Comparison of ENCODE assay signal across 20 mouse cellular contexts in genomic region chr19:10702125-10702524, GRCm38 (mm10). TPM values are rescaled to one million over a fixed set of nuclear protein-coding genes. Genes with fewer than 3 reads are reported as not detected.
A peak's percentile ranks its signal among the peaks of the same experiment; 100 is the strongest.
DNase-seq lines count a peak whose midpoint lies in the region; ATAC-seq lines count a peak whose summit lies in the region.
"Had no signal": no experiment of that assay in that cellular context is flagged by ENCODE, and none has a peak within 500 bp of the region (broad histone marks: within the 10 kb centered on the region; RNA-seq: fewer than 3 reads in every experiment).

No protein-coding gene starts in this region.

- DNase-seq in midbrain, embryonic 10.5 days (ENCODE audit: low spot score) = no peak
- DNase-seq in midbrain, embryonic 11.5 days (ENCODE audit: low spot score, missing footprints) = no peak
- DNase-seq in liver = no peak
- DNase-seq: adrenal gland, postnatal 10 days; B cell, adult 2 months; cerebellum, adult 11 months; gastrocnemius, postnatal 10 days; heart, adult 18-20 months had no signal

- H3K9ac ChIP-seq in heart, embryonic 13.5 days = 0 out of 2 replicates have a peak overlapping the region, but pooled peaks have one; percentile 10
- H3K9ac ChIP-seq in heart, embryonic 12.5 days = no peak overlapping the region
- H3K9ac ChIP-seq in midbrain, embryonic 11.5 days (ENCODE audit: low read length) = no peak overlapping the region
- H3K9ac ChIP-seq in stomach, embryonic 16.5 days (ENCODE audit: low read length) = peak overlapping the region; percentile 27; the same call in 1 of the 2 replicates
- H3K9ac ChIP-seq: embryonic facial prominence, embryonic 15.5 days; hindbrain, embryonic 14.5 days had no signal

- no peak for ATAC-seq in heart, embryonic 13.5 days (ENCODE audit: extremely low read depth, insufficient number of reproducible peaks, low FRiP score, low TSS enrichment)
- ATAC-seq in heart, embryonic 12.5 days (ENCODE audit: insufficient number of reproducible peaks, low FRiP score) = no peak
- no peak for ATAC-seq in midbrain, embryonic 11.5 days (ENCODE audit: low FRiP score)
- no peak for ATAC-seq in stomach, embryonic 16.5 days (ENCODE audit: insufficient read depth, low FRiP score)
- ATAC-seq: CD4-positive, CD25-positive, alpha-beta regulatory T cell, adult 4 months; forebrain, embryonic 14.5 days had no signal

- no peak overlapping the region for H3K4me2 ChIP-seq in heart, embryonic 13.5 days
- no peak overlapping the region for H3K4me2 ChIP-seq in heart, embryonic 12.5 days
- H3K4me2 ChIP-seq in midbrain, embryonic 11.5 days = no peak overlapping the region
- H3K4me2 ChIP-seq in stomach, embryonic 16.5 days (ENCODE audit: low read depth, low read length) = no peak overlapping the region
- H3K4me2 ChIP-seq: embryonic facial prominence, embryonic 15.5 days; hindbrain, embryonic 14.5 days had no signal

- H3K9me3 ChIP-seq in heart, embryonic 13.5 days = no peaks in the 10 kb centered on the region
- no peaks in the 10 kb centered on the region for H3K9me3 ChIP-seq in heart, embryonic 12.5 days (replicated peaks)
- no peaks in the 10 kb centered on the region for H3K9me3 ChIP-seq in midbrain, embryonic 10.5 days (replicated peaks)
- H3K9me3 ChIP-seq in midbrain, embryonic 11.5 days (ENCODE audit: control insufficient read depth, low read length) = no peaks in the 10 kb centered on the region
- no peaks in the 10 kb centered on the region for H3K9me3 ChIP-seq in stomach, embryonic 16.5 days (replicated peaks; ENCODE audit: control insufficient read depth, low read length)
- H3K9me3 ChIP-seq: embryonic facial prominence, embryonic 15.5 days; forebrain, embryonic 10.5 days; heart, embryonic 10.5 days; hindbrain, embryonic 10.5 days had no signal

- no peaks in the 10 kb centered on the region for H3K27me3 ChIP-seq in heart, embryonic 13.5 days (replicated peaks)
- H3K27me3 ChIP-seq in heart, embryonic 12.5 days (replicated peaks) = no peaks in the 10 kb centered on the region
- H3K27me3 ChIP-seq in midbrain, embryonic 10.5 days (ENCODE audit: low read depth, poor library complexity, severe bottlenecking) = 0 out of 2 replicates have a peak, but pooled peaks cover 12% of the 10 kb centered on the region
- H3K27me3 ChIP-seq in midbrain, embryonic 11.5 days (ENCODE audit: control insufficient read depth, insufficient read depth, low read length) = no peaks in the 10 kb centered on the region
- H3K27me3 ChIP-seq in stomach, embryonic 16.5 days (ENCODE audit: control insufficient read depth, insufficient read depth, low read length) = no peaks in the 10 kb centered on the region
- H3K27me3 ChIP-seq: embryonic facial prominence, embryonic 15.5 days had no signal

- peaks cover 11% of the 10 kb centered on the region for H3K36me3 ChIP-seq in heart, embryonic 13.5 days
- peaks cover 11% of the 10 kb centered on the region for H3K36me3 ChIP-seq in heart, embryonic 12.5 days
- H3K36me3 ChIP-seq in midbrain, embryonic 10.5 days = peaks cover 11% of the 10 kb centered on the region
- H3K36me3 ChIP-seq in midbrain, embryonic 11.5 days (ENCODE audit: control insufficient read depth, insufficient read depth, low read length) = no peaks in the 10 kb centered on the region
- no peaks in the 10 kb centered on the region for H3K36me3 ChIP-seq in stomach, embryonic 16.5 days (ENCODE audit: control insufficient read depth, insufficient read depth, low read length)

- WGBS in heart, embryonic 13.5 days = 79% methylated on average over 8 of the region's 8 CpGs
- WGBS in heart, embryonic 12.5 days = 78% methylated on average over 8 of the region's 8 CpGs
- WGBS in midbrain, embryonic 10.5 days = 84% methylated on average over 8 of the region's 8 CpGs
- 85% methylated on average over 8 of the region's 8 CpGs for WGBS in midbrain, embryonic 11.5 days
- 80% methylated on average over 8 of the region's 8 CpGs for WGBS in stomach, embryonic 16.5 days

- peaks cover 75% of the 10 kb centered on the region for H3K4me1 ChIP-seq in heart, embryonic 13.5 days
- H3K4me1 ChIP-seq in heart, embryonic 12.5 days (replicated peaks) = peaks cover 67% of the 10 kb centered on the region
- H3K4me1 ChIP-seq in midbrain, embryonic 10.5 days = peaks cover 60% of the 10 kb centered on the region
- H3K4me1 ChIP-seq in midbrain, embryonic 11.5 days (ENCODE audit: control insufficient read depth, insufficient read depth, low read length) = peaks cover 25% of the 10 kb centered on the region
- peaks cover 65% of the 10 kb centered on the region for H3K4me1 ChIP-seq in stomach, embryonic 16.5 days (ENCODE audit: control insufficient read depth, insufficient read depth, low read length)

- H3K27ac ChIP-seq in heart, embryonic 13.5 days (replicated peaks) = no peak overlapping the region
- no peak overlapping the region for H3K27ac ChIP-seq in heart, embryonic 12.5 days (ENCODE audit: poor library complexity, severe bottlenecking)
- H3K27ac ChIP-seq in midbrain, embryonic 10.5 days (replicated peaks) = peak overlapping the region; percentile 59
- H3K27ac ChIP-seq in midbrain, embryonic 11.5 days (ENCODE audit: low read depth, low read length) = no peak overlapping the region
- H3K27ac ChIP-seq in stomach, embryonic 16.5 days (ENCODE audit: low read length) = peak overlapping the region; percentile 49
- H3K27ac ChIP-seq: embryonic facial prominence, embryonic 15.5 days; forebrain, embryonic 10.5 days; heart, embryonic 10.5 days; hindbrain, embryonic 10.5 days; hindbrain, embryonic 14.5 days had no signal

- no peak overlapping the region for H3K4me3 ChIP-seq in heart, embryonic 13.5 days
- H3K4me3 ChIP-seq in heart, embryonic 12.5 days = no peak overlapping the region
- H3K4me3 ChIP-seq in midbrain, embryonic 10.5 days = no peak overlapping the region
- no peak overlapping the region for H3K4me3 ChIP-seq in midbrain, embryonic 11.5 days (ENCODE audit: low read depth, low read length)
- H3K4me3 ChIP-seq in stomach, embryonic 16.5 days (replicated peaks; ENCODE audit: low read length) = no peak overlapping the region
- H3K4me3 ChIP-seq: embryonic facial prominence, embryonic 15.5 days; erythroblast, embryonic 14.5 days; forebrain, embryonic 10.5 days; heart, embryonic 10.5 days; hindbrain, embryonic 10.5 days had no signal

RNA-seq across cellular contexts. Expression of gene Vps37c, which starts 13.6 kb away (rescaled TPM):
- polyA plus RNA-seq in heart, embryonic 13.5 days (2015; fragmentation: Nextera tagmentation; extraction: Ambion mirVana) = 28.4 and 30.3 TPM in 2 replicates
- polyA plus RNA-seq in heart, embryonic 12.5 days (2016; fragmentation: Nextera tagmentation; extraction: Ambion mirVana) = 29.0 and 31.2 TPM in 2 replicates
- polyA plus RNA-seq in midbrain, embryonic 10.5 days (2016; fragmentation: Nextera tagmentation; extraction: Ambion mirVana) = 33.8 and 36.0 TPM in 2 replicates
- 23.1 and 26.0 TPM in 2 replicates for polyA plus RNA-seq in midbrain, embryonic 11.5 days (2014; fragmentation: Nextera tagmentation; extraction: Ambion mirVana)
- polyA plus RNA-seq in stomach, embryonic 16.5 days (2015; fragmentation: Nextera tagmentation; extraction: Ambion mirVana) = 48.7 and 60.3 TPM in 2 replicates

RNA-seq across cellular contexts. Expression of gene Pga5, which starts 24.3 kb away (rescaled TPM):
- polyA plus RNA-seq in heart, embryonic 13.5 days (2015; fragmentation: Nextera tagmentation; extraction: Ambion mirVana) = not detected in 2 replicates
- not detected in 2 replicates for polyA plus RNA-seq in heart, embryonic 12.5 days (2016; fragmentation: Nextera tagmentation; extraction: Ambion mirVana)
- polyA plus RNA-seq in midbrain, embryonic 10.5 days (2016; fragmentation: Nextera tagmentation; extraction: Ambion mirVana) = not detected in 2 replicates
- not detected in 2 replicates for polyA plus RNA-seq in midbrain, embryonic 11.5 days (2014; fragmentation: Nextera tagmentation; extraction: Ambion mirVana)
- 139 and 218 TPM in 2 replicates for polyA plus RNA-seq in stomach, embryonic 16.5 days (2015; fragmentation: Nextera tagmentation; extraction: Ambion mirVana)
- polyA plus RNA-seq: CD4-positive, CD25-positive, alpha-beta regulatory T cell, adult 4 months; embryonic facial prominence, embryonic 15.5 days; erythroblast, embryonic 14.5 days; forebrain, embryonic 10.5 days; forebrain, embryonic 14.5 days; heart, embryonic 10.5 days; heart, embryonic 16.5 days; hindbrain, embryonic 10.5 days; hindbrain, embryonic 14.5 days had no signal

RNA-seq across cellular contexts. Expression of gene Cd5, which starts 36.7 kb away (rescaled TPM):
- 0.71 TPM in 2 replicates for polyA plus RNA-seq in heart, embryonic 13.5 days (2015; fragmentation: Nextera tagmentation; extraction: Ambion mirVana)
- polyA plus RNA-seq in heart, embryonic 12.5 days (2016; fragmentation: Nextera tagmentation; extraction: Ambion mirVana) = 0.19 and 0.55 TPM in 2 replicates
- not detected in 2 replicates for polyA plus RNA-seq in midbrain, embryonic 10.5 days (2016; fragmentation: Nextera tagmentation; extraction: Ambion mirVana)
- polyA plus RNA-seq in midbrain, embryonic 11.5 days (2014; fragmentation: Nextera tagmentation; extraction: Ambion mirVana) = 0.08 and 0.22 TPM in 2 replicates
- polyA plus RNA-seq in stomach, embryonic 16.5 days (2015; fragmentation: Nextera tagmentation; extraction: Ambion mirVana) = 3.3 and 3.8 TPM in 2 replicates
- polyA plus RNA-seq: erythroblast, embryonic 14.5 days; forebrain, embryonic 10.5 days had no signal

Comparison
In these comparisons a context has a peak if more than half of its experiments do, and no peak if none do; other contexts are left out.
1. H3K27ac ChIP-seq: peak in midbrain, embryonic 10.5 days (single experiment) and stomach, embryonic 16.5 days (single experiment); none in heart, embryonic 13.5 days (single experiment), heart, embryonic 12.5 days (single experiment) and midbrain, embryonic 11.5 days (single experiment).
2. H3K9ac ChIP-seq: peak in heart, embryonic 13.5 days (single experiment) and stomach, embryonic 16.5 days (single experiment); none in heart, embryonic 12.5 days (single experiment) and midbrain, embryonic 11.5 days (single experiment).
3. RNA of gene Pga5, which starts 24.3 kb away (polyA plus RNA-seq): 139 to 218 TPM in stomach, embryonic 16.5 days; not detected in heart, embryonic 13.5 days, not detected in heart, embryonic 12.5 days, not detected in midbrain, embryonic 10.5 days and not detected in midbrain, embryonic 11.5 days; every median in the first group is over 100 times any median in the second.